In genomic region chr2:32327200-32327599, GRCm38 (mm10) we compare ENCODE assay signal across 24 mouse cellular contexts. TPM values are rescaled to one million over a fixed set of nuclear protein-coding genes. Genes with fewer than 3 reads are reported as not detected.
DNase-seq lines count a peak whose midpoint lies in the region; ATAC-seq and TF ChIP-seq lines count a peak whose summit lies in the region.
"Had no signal": no experiment of that assay in that cellular context is flagged by ENCODE, and none has a peak within 500 bp of the region (broad histone marks: within the 10 kb centered on the region; RNA-seq: fewer than 3 reads in every experiment).

No protein-coding gene starts in this region.

- peaks cover 33% of the 10 kb centered on the region for H3K4me1 ChIP-seq in embryonic facial prominence, embryonic 14.5 days (ENCODE audit: control insufficient read depth, insufficient read depth, low read length)

- DNase-seq in gastrocnemius, adult 2 months = peak; percentile 17
- DNase-seq in gastrocnemius, postnatal 36 days = no peak
- DNase-seq in left cerebral cortex, adult 2 months (ENCODE audit: extremely low spot score in 1 of 2, low spot score in 2 of 2) = no peak
- no peak for DNase-seq in left cerebral cortex, adult 11 months (ENCODE audit: low spot score)
- peak; percentile 26 for DNase-seq in brain, embryonic 14.5 days (ENCODE audit: low read depth)
- DNase-seq in embryonic facial prominence, embryonic 14.5 days (ENCODE audit: low spot score) = peak; percentile 56
- no peak for DNase-seq in spleen, postnatal 36 days (ENCODE audit: low spot score in 2 of 2)
- DNase-seq in right cerebral cortex, postnatal 14 days = no peak
- DNase-seq: adrenal gland, adult 2 months; adrenal gland, postnatal 14 days; cerebellum, adult 18-20 months; cerebellum, adult 9-11 months; cerebellum, postnatal 25 days; gastrocnemius, postnatal 10 days; heart, adult 11 months had no signal

- WGBS in embryonic facial prominence, embryonic 14.5 days = 45% methylated on average over 4 of the region's 4 CpGs

- no peak overlapping the region for H3K4me3 ChIP-seq in gastrocnemius, adult 2 months
- no peak overlapping the region for H3K4me3 ChIP-seq in left cerebral cortex, adult 2 months
- H3K4me3 ChIP-seq in embryonic facial prominence, embryonic 14.5 days (ENCODE audit: low read depth, low read length) = no peak overlapping the region
- H3K4me3 ChIP-seq: erythroblast, embryonic 14.5 days; forebrain, embryonic 12.5 days; forebrain, embryonic 15.5 days; hindbrain, embryonic 12.5 days; hindbrain, embryonic 15.5 days had no signal

- H3K9ac ChIP-seq in embryonic facial prominence, embryonic 14.5 days (ENCODE audit: low read depth, low read length) = no peak overlapping the region
- H3K9ac ChIP-seq: forebrain, embryonic 12.5 days; forebrain, embryonic 15.5 days; hindbrain, embryonic 12.5 days; hindbrain, embryonic 15.5 days had no signal

- TF ChIP-seq CTCF in gastrocnemius, adult 2 months (IDR thresholded peaks at IDR 0.05) = no peak
- TF ChIP-seq CTCF in left cerebral cortex, adult 2 months (IDR thresholded peaks at IDR 0.05) = no peak
- TF ChIP-seq CTCF in brain, embryonic 14.5 days (IDR thresholded peaks at IDR 0.05; ENCODE audit: borderline replicate concordance, extremely low read depth, insufficient read depth, insufficient read length) = no peak

- H3K27ac ChIP-seq in gastrocnemius, adult 2 months = no peak overlapping the region
- peak overlapping the region; percentile 81; the same call in 1 of the 2 replicates for H3K27ac ChIP-seq in left cerebral cortex, adult 2 months
- peak overlapping the region; percentile 95 for H3K27ac ChIP-seq in embryonic facial prominence, embryonic 14.5 days (replicated peaks; ENCODE audit: low read depth, low read length)
- H3K27ac ChIP-seq: forebrain, embryonic 15.5 days; hindbrain, embryonic 12.5 days; hindbrain, embryonic 15.5 days had no signal

- no peak overlapping the region for H3K4me2 ChIP-seq in embryonic facial prominence, embryonic 14.5 days (ENCODE audit: low read depth, low read length)
- H3K4me2 ChIP-seq: forebrain, embryonic 12.5 days; forebrain, embryonic 15.5 days; heart, embryonic 11.5 days; hindbrain, embryonic 12.5 days; hindbrain, embryonic 15.5 days had no signal

- H3K36me3 ChIP-seq in embryonic facial prominence, embryonic 14.5 days (ENCODE audit: control insufficient read depth, insufficient read depth, low read length) = peaks cover 30% of the 10 kb centered on the region
- H3K36me3 ChIP-seq: forebrain, embryonic 12.5 days; forebrain, embryonic 15.5 days had no signal

- ATAC-seq in embryonic facial prominence, embryonic 14.5 days (ENCODE audit: low read depth) = no peak
- ATAC-seq: CD4-positive, CD25-positive, alpha-beta regulatory T cell, adult 4 months; forebrain, embryonic 15.5 days had no signal

- TF ChIP-seq POLR2A in brain, embryonic 14.5 days (IDR thresholded peaks at IDR 0.05; ENCODE audit: borderline replicate concordance, extremely low read depth, insufficient read depth, insufficient read length, poor library complexity, severe bottlenecking) = no peak

- intact Hi-C loops in gastrocnemius, adult 2 months (cut with DNase I) = no loop called here
- intact Hi-C loops in gastrocnemius, postnatal 36 days (cut with DNase I) = no loop called here
- intact Hi-C loops in left cerebral cortex, adult 2 months (cut with DNase I) = no loop called here

- H3K27me3 ChIP-seq in embryonic facial prominence, embryonic 14.5 days (replicated peaks; ENCODE audit: control insufficient read depth, insufficient read depth, low read length) = no peaks in the 10 kb centered on the region
- H3K27me3 ChIP-seq: forebrain, embryonic 12.5 days; forebrain, embryonic 15.5 days; hindbrain, embryonic 12.5 days; hindbrain, embryonic 15.5 days had no signal

- no peaks in the 10 kb centered on the region for H3K9me3 ChIP-seq in embryonic facial prominence, embryonic 14.5 days (ENCODE audit: control insufficient read depth, low read length)
- H3K9me3 ChIP-seq: forebrain, embryonic 12.5 days; forebrain, embryonic 15.5 days; hindbrain, embryonic 12.5 days; hindbrain, embryonic 15.5 days had no signal

RNA-seq across cellular contexts. Expression of gene Ciz1, which starts 24.9 kb away (rescaled TPM):
- total RNA-seq in gastrocnemius, adult 2 months (2021) = 10 to 100 TPM; 26.4 to 26.6 TPM
- 10 to 100 TPM; 23.2 to 25.4 TPM for total RNA-seq in gastrocnemius, postnatal 36 days (2021)
- 10 to 100 TPM; 89.7 to 90.1 TPM for total RNA-seq in left cerebral cortex, adult 2 months (2021)
- 225 and 268 TPM in 2 replicates for polyA plus RNA-seq in brain, embryonic 14.5 days (2012; rRNA removed)
- polyA plus RNA-seq in embryonic facial prominence, embryonic 14.5 days (2014; fragmentation: Nextera tagmentation; extraction: Ambion mirVana) = 41.9 and 48.0 TPM in 2 replicates

RNA-seq across cellular contexts. Expression of gene Dnm1, which starts 25.9 kb away (rescaled TPM):
- 1 to 10 TPM; 3.7 to 8.2 TPM for total RNA-seq in gastrocnemius, adult 2 months (2021)
- total RNA-seq in gastrocnemius, postnatal 36 days (2021) = 1 to 10 TPM; 4.8 to 5.3 TPM
- 1,000 to 10,000 TPM; 1,259 to 1,310 TPM for total RNA-seq in left cerebral cortex, adult 2 months (2021)
- 189 and 292 TPM in 2 replicates for polyA plus RNA-seq in brain, embryonic 14.5 days (2012; rRNA removed)
- 34.1 and 41.7 TPM in 2 replicates for polyA plus RNA-seq in embryonic facial prominence, embryonic 14.5 days (2014; fragmentation: Nextera tagmentation; extraction: Ambion mirVana)
- total RNA-seq: common myeloid progenitor, adult 5-6 weeks; hematopoietic stem cell, adult 5-6 weeks had no signal
- polyA plus RNA-seq: CD4-positive, CD25-positive, alpha-beta regulatory T cell, adult 4 months had no signal

RNA-seq across cellular contexts. Expression of gene Swi5, which starts 39.3 kb away (rescaled TPM):
- 100 to 1,000 TPM; 118 to 175 TPM for total RNA-seq in gastrocnemius, adult 2 months (2021)
- total RNA-seq in gastrocnemius, postnatal 36 days (2021) = 100 to 1,000 TPM in 1 of 2 experiments, 10 to 100 TPM in 1; 97.6 to 126 TPM
- total RNA-seq in left cerebral cortex, adult 2 months (2021) = 100 to 1,000 TPM; 186 to 193 TPM
- polyA plus RNA-seq in brain, embryonic 14.5 days (2012; rRNA removed) = 296 and 327 TPM in 2 replicates
- 206 and 249 TPM in 2 replicates for polyA plus RNA-seq in embryonic facial prominence, embryonic 14.5 days (2014; fragmentation: Nextera tagmentation; extraction: Ambion mirVana)

RNA-seq across cellular contexts. Expression of gene Golga2, which starts 40.0 kb away (rescaled TPM):
- 10 to 100 TPM; 56.0 to 62.9 TPM for total RNA-seq in gastrocnemius, adult 2 months (2021)
- 10 to 100 TPM; 54.1 to 54.7 TPM for total RNA-seq in gastrocnemius, postnatal 36 days (2021)
- total RNA-seq in left cerebral cortex, adult 2 months (2021) = 10 to 100 TPM; 83.2 to 86.4 TPM
- polyA plus RNA-seq in brain, embryonic 14.5 days (2012; rRNA removed) = 42.9 and 54.6 TPM in 2 replicates
- 27.2 and 33.1 TPM in 2 replicates for polyA plus RNA-seq in embryonic facial prominence, embryonic 14.5 days (2014; fragmentation: Nextera tagmentation; extraction: Ambion mirVana)

RNA-seq across cellular contexts. Expression of gene 1110008P14Rik, which starts 54.5 kb away (rescaled TPM):
- 10 to 100 TPM; 34.3 to 43.2 TPM for total RNA-seq in gastrocnemius, adult 2 months (2021)
- total RNA-seq in gastrocnemius, postnatal 36 days (2021) = 10 to 100 TPM; 36.4 to 44.0 TPM
- 100 to 1,000 TPM; 341 to 349 TPM for total RNA-seq in left cerebral cortex, adult 2 months (2021)
- polyA plus RNA-seq in brain, embryonic 14.5 days (2012; rRNA removed) = 101 and 114 TPM in 2 replicates
- 67.7 and 79.7 TPM in 2 replicates for polyA plus RNA-seq in embryonic facial prominence, embryonic 14.5 days (2014; fragmentation: Nextera tagmentation; extraction: Ambion mirVana)

Comparison
In these comparisons a context has a peak if more than half of its experiments do, and no peak if none do; other contexts are left out.
1. DNase-seq: peak in gastrocnemius, adult 2 months (single experiment), brain, embryonic 14.5 days (single experiment) and embryonic facial prominence, embryonic 14.5 days (single experiment); none in gastrocnemius, postnatal 36 days (0 of 2), left cerebral cortex, adult 2 months (0 of 2), left cerebral cortex, adult 11 months (single experiment), spleen, postnatal 36 days (0 of 2) and right cerebral cortex, postnatal 14 days (single experiment).
2. RNA of gene Dnm1, which starts 25.9 kb away (total RNA-seq): 1,259 to 1,310 TPM in left cerebral cortex, adult 2 months; 3.7 to 8.2 TPM in gastrocnemius, adult 2 months and 4.8 to 5.3 TPM in gastrocnemius, postnatal 36 days; every median in the first group is over 100 times any median in the second.